Mouse (Mus musculus): ENCODE results near the gene 4930469K13Rik.

4930469K13Rik gene

GRCm38 (mm10) chr11:34077870-34078269 lies 20.5 kb downstream of the 4930469K13Rik start:
- DNase-seq, result no peak

DNA sequence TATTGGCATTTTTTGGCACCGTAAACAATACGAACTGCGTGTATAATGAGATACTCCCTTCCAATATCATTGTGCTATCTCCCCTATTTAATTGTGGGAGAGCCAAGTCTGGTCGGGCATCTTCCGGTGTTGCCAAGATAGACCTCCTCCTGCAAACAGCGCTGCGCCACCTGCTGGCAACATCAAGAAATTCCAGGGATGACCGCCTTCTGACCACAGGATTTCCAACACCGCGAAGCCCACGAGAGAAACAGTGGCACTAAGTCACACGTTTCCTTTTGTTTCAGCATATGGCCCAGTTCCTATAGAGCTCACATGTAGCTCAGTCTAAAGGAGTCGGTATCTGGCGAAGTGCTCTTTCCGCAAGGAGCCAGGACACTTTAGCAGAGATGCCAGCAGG lies 24.6 kb downstream of the 4930469K13Rik start:
- DNase-seq, result peak; percentile 22

GRCm38 (mm10) chr11:34072309-34072708 lies 26.0 kb downstream of the 4930469K13Rik start:
- DNase-seq, result no peak

DNA sequence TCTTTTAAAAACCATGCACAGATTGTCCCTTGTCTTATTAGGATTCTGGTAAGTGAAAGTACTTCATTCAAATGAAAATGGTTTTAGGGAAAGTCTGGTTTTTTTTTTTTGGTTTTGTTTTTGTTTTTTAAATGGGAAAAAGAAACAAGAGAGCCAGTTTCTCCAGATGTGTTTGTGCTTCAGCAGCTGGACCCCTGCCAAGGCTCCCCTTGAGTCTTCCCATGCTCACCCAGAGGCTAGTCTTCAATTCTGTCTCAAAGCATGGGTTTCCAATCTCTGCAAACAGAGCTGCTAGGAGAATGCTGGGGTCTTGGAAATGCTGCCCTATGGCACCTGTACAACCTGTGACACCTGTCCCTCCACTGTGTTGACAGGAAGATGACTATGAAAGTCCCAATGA lies 27.8 kb downstream of the 4930469K13Rik start:
- no peak for DNase-seq

DNA sequence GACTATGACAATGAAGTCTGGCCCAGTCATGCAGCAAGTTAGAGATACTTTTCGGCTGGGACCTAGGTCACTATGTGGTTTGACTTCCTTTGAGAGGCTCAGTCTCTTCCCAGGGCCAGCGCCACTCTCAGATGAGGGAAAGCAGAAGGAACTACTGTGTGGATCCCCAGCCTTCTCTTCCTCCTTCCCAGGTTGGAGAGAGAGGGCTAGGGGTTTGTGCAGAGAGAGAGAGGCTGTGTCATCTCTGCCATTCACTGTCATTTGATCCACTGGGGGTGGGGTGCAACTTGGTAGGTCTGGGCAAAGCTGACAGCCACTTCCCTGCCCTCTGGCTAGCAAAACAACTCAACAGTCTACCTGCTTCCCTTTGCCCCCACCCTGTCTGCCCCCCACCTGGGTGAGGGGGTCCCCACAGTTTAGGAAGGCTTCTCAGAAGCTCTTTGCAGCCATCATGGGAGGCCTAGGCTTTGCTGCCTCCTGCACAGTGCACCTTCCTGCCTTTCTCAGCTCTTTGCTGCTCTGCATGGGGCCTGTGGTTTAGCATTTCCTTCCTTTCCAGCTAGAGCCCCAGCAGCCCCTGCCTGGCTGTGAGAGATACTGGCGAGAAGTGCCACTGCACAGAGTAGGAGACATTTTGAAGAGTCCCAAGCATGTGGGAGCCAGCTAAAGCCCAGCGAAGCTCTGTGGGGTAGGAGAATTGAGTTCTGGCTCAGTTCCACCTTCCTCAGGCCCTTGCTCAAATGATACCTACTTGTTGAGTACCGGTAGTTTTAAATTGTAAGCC lies 34.5 kb downstream of the 4930469K13Rik start:
- no peak for DNase-seq

DNA sequence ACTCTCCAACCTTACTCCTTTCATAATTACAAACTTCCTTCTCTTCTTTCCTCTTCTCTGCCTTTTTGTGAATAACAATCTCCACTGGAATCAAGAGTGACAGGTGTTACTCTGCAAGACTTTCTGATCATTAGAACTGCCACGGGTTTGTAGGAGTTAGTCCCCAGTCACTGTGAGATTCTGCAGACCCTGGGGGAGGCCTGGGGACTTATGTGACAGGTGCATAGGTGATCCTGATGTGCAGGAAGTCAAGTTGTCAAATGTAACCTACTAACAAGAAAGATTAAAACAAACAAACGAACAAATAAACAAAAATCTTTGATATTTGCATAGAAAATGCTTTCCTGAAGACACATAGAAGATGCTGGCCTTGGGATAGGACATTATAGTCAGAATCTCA lies 35.1 kb downstream of the 4930469K13Rik start:
- DNase-seq, result no peak

- DNase-seq, result no peak
Measured at GRCm38 (mm10) chr11:34061740-34062139, 36.6 kb downstream of the 4930469K13Rik start.

- DNase-seq, result no peak
Measured at GRCm38 (mm10) chr11:34058960-34059359, 39.4 kb downstream of the 4930469K13Rik start.

DNA sequence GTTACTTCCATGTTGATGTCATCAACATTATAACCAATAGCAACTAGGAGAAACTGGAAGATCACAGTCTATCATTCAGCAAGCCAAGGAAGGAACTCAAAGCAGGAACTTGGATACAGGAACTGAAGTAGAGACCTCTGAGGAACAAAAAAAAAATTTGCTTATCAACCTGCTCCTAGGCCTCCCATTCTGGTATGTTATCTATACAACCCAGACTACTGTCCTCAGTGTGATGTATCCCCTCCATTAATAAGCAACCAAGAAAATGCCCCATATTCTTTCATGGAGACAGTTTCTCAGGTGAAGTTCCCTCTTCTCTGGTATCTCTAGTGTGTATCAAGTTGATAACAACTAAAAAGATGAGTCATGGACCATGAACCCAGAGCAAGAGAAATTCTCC lies 40.0 kb downstream of the 4930469K13Rik start:
- DNase-seq, result no peak

GRCm38 (mm10) chr11:34056715-34057114 lies 41.6 kb downstream of the 4930469K13Rik start:
- DNase-seq, result no peak

DNA sequence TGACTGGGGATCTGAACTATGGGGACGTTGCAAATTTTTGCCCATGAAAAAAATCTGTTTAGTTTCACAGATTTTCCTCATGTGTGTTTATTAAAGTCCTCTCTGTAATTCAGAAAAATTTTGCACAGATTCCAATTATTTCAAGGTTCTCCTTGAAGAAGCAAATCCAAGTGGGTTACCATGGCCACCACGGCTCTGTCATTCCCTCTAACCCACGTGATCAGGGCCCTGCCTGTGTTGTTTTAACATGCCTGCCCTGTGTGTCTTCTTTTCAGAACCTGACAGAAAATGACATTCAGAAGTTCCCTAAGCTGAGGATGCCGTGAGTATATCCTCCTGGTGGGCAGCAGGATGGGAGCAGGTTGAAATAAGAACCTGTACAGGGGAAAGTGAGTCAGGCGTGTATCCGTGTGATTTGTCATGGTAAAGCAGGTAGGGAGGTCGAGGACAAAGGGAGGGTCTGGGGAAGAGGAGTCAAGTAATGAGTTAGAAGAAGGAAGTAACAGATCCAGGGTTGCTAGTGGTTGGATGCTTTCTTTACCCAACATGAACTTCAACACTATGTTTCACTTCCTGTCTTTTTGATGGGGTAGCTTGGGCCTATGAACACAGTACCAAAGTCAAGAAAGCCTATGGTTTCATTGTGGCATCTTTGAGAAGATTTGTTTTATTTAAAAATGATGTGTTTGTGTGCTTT lies 44.2 kb downstream of the 4930469K13Rik start:
- DNase-seq, result no peak

- no peak for DNase-seq
Measured at GRCm38 (mm10) chr11:34053031-34053818, 45.1 kb downstream of the 4930469K13Rik start.

DNA sequence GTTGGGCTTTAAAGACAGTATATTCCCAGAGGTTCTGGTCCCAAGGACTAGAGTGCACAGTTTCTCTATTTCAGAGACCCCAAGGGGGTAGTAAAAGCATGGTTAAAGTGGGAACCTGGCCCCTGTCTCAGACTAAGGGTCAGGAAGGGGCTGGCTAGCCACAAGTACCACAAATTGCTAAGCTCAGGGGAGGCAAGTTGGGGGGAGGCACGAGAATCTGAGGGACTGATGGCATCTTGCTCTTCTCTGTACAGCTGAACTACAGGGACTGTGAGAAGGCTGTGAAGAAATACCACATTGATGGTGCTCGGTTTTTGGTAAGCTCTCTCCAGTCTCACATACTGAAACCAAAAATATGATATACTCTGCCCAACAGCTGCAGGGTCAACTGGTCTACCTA lies 47.7 kb downstream of the 4930469K13Rik start:
- no peak for DNase-seq

DNA sequence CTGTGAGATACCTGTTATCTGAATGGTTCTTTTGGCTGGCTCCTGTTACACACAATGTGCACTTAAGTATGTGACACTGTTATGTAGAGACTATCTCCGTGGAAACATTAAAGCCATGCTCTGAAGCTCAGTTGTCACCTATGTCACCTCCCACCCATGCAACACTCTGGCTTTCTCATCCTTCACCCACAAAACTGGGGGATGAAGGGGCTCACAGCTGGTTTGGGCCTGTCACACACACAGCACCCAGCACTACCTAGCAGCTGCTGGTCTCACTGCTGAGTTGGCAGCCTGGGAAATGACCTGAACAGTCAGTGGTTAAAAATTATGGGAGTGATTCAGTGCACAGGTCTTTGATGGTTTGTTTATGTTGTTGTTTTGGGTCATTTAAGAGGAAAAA lies 48.3 kb downstream of the 4930469K13Rik start:
- DNase-seq, result no peak

DNA sequence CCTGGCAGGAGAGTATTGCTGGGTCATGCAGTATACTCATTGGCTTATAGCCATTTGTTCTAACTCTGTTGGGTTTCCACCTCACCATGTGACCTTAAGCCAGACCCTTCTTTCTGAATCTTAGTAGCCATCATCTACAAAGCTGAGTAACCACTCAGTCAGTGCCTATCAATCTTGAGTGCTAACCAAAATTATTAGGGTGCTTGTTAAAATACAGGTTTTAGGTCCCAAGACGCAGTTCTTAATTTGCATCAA lies 49.3 kb downstream of the 4930469K13Rik start:
- DNase-seq, result no peak

DNA sequence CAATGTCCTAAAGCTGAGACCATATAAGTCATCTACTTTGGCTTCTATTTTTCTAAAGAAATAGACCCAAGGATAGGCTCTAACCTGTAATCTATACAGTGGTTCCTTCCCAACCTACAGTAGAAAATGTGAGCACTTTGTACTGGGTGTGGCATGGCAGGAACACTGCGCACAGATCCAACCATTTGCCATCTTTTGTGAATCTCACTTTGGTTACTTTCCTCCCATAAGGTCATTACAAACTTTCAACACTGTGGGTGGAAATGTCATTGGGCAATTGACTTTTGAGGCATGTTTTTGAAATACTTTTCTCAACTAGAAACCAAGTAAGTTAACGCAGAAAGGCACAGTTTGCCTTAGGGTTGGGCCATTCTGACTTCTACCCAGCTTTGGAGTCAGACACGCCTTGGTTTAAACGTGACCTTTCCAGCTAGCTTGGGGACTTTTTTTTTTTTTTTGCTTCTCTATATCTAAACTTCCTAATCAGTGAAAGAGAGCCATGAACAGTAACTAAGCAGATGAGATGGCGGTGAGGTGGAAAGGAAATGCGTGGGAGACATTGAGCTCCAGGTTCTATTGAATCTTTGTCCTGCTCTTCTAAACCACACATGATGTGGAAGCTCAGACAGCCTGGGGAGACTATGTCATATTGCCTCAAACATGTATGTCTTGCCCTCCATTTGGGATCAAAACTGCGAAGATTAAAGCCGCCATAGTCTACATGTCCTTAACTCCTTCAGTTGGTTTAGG lies 49.8 kb downstream of the 4930469K13Rik start:
- no peak for DNase-seq

- no peak for DNase-seq
Measured at GRCm38 (mm10) chr11:34047542-34047937, 50.8 kb downstream of the 4930469K13Rik start.

GRCm38 (mm10) chr11:34046767-34047541 lies 51.4 kb downstream of the 4930469K13Rik start, which contains the start of gene Lcp2:
Gene Lcp2 (plus strand): TSS chr11:34046920.
- no peak for DNase-seq

DNA sequence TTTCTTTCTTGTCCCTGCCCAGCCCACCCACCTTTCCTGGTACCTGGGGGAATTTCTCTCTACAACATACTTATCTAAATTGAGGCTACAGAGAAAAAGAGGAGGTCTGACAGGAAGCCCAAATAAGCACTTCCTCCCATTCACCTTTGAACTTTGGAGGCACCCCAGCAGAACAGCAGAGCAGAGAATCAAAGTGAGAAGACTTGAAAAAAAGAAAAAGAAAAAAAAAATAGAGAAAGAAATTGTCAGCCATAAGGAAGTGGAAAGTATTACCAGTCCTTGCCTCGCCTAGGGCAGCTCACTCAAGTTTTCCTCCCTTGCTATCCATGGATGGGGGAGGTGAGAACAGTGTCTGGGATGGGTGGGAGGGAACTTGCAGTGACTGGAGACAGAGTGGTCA lies 55.5 kb downstream of the 4930469K13Rik start:
- no peak for DNase-seq

DNA sequence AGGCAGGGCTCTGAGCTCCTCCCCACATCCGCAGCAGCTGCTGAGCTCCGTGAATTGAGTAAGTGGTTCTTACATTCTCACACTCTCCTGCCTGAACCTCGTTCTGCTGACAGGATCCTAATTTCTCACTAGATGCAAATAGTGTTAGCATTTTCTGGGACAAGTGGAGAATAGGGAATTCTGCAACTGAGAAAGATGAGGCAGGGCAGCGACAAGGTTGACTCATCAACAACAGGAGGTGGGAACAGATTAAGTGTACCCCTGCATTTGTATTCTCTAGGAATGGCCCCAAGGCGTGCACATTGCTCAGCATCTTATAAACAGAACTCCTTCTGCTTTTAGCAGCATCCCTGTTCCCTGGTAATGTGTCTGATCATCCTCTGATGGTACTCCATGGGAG lies 58.3 kb downstream of the 4930469K13Rik start:
- DNase-seq, result no peak

- no peak for DNase-seq
Measured at GRCm38 (mm10) chr11:34035909-34036658, 62.3 kb downstream of the 4930469K13Rik start.

DNA sequence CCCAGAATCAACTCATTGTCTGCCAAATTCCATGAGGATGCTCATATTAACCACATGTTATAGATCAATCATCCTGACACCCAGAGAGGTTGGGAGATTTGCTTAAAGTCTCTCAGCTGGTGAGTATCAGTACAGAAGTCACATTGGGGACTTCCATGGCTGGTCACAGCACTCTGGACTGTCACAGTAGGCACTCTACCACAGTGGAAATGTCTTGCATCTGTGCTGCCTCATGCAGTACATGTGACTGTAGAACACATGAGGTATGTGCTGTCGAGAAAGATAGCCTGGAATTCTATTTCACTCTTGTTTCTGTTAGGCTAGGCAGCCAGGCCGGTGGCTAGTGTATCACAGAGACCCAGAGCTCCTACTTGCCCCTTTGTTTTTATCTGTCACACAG lies 63.6 kb downstream of the 4930469K13Rik start:
- no peak for DNase-seq

All from cerebellum, adult 9-11 months (tissue).